ENCODE assay signal across 8 mouse cellular contexts in genomic region chr5:134650926-134651325, GRCm38 (mm10). TPM values are rescaled to one million over a fixed set of nuclear protein-coding genes. Genes with fewer than 3 reads are reported as not detected.
DNase-seq lines count a peak whose midpoint lies in the region; TF ChIP-seq lines count a peak whose summit lies in the region.

No protein-coding gene starts in this region.

- H3K27me3 ChIP-seq in heart, adult 2 months (ENCODE audit: control insufficient read depth, insufficient read depth, low read length): no peaks in the 10 kb centered on the region
- no peaks in the 10 kb centered on the region for H3K27me3 ChIP-seq in heart, embryonic 10.5 days (ENCODE audit: insufficient read depth, poor library complexity, severe bottlenecking)
- no peaks in the 10 kb centered on the region for H3K27me3 ChIP-seq in small intestine, adult 2 months (ENCODE audit: control insufficient read depth, insufficient read depth, low read length)

- no peaks in the 10 kb centered on the region for H3K36me3 ChIP-seq in heart, adult 2 months (ENCODE audit: control insufficient read depth, insufficient read depth, low read length)
- no peaks in the 10 kb centered on the region for H3K36me3 ChIP-seq in heart, embryonic 10.5 days
- H3K36me3 ChIP-seq in small intestine, adult 2 months (ENCODE audit: control insufficient read depth, insufficient read depth, low read length): no peaks in the 10 kb centered on the region

- DNase-seq in heart, adult 2 months: peak; percentile 40 to 63
- DNase-seq in heart, embryonic 10.5 days (ENCODE audit: low spot score): no peak
- DNase-seq in right cerebral cortex, postnatal 14 days: peak; percentile 61
- no peak for DNase-seq in right cerebral cortex, postnatal 36 days (ENCODE audit: low spot score in 2 of 2)
- peak; percentile 70 to 81 for DNase-seq in cerebellum, postnatal 10 days
- peak; percentile 79 to 82 for DNase-seq in kidney, postnatal 4 days
- no peak for DNase-seq in left cerebral cortex, postnatal 36 days (ENCODE audit: low spot score in 2 of 2)

- no peak for TF ChIP-seq EP300 in heart, adult 2 months (IDR thresholded peaks at IDR 0.05; ENCODE audit: insufficient read depth, low read depth, low read length)

- H3K9me3 ChIP-seq in heart, embryonic 10.5 days: no peaks in the 10 kb centered on the region

- intact Hi-C loops in heart, adult 2 months (cut with DNase I): loop anchor here (5.0 kb wide), 1 partner anchor 51 kb away; no protein-coding TSS in a partner anchor
- intact Hi-C loops in left cerebral cortex, postnatal 36 days (cut with DNase I): no loop called here

- TF ChIP-seq POLR2A in heart, adult 2 months (IDR thresholded peaks at IDR 0.05; ENCODE audit: insufficient read depth, low read depth, low read length): no peak
- no peak for TF ChIP-seq POLR2A in small intestine, adult 2 months (IDR thresholded peaks at IDR 0.05; ENCODE audit: low read depth, low read length)

- no peak overlapping the region for H3K4me3 ChIP-seq in heart, adult 2 months
- H3K4me3 ChIP-seq in heart, embryonic 10.5 days: no peak overlapping the region
- H3K4me3 ChIP-seq in small intestine, adult 2 months (ENCODE audit: low read depth, low read length): no peak overlapping the region

- no peaks in the 10 kb centered on the region; the same call in 1 of the 2 replicates for H3K4me1 ChIP-seq in heart, adult 2 months (ENCODE audit: control insufficient read depth, insufficient read depth, low read length)
- H3K4me1 ChIP-seq in heart, embryonic 10.5 days: no peaks in the 10 kb centered on the region
- H3K4me1 ChIP-seq in small intestine, adult 2 months (ENCODE audit: control insufficient read depth, insufficient read depth, insufficient read length, low read length): peaks cover 4% of the 10 kb centered on the region

- H3K9ac ChIP-seq in heart, adult 2 months (ENCODE audit: low read depth, low read length): no peak overlapping the region

- H3K79me2 ChIP-seq in heart, adult 2 months (replicated peaks; ENCODE audit: control insufficient read depth, insufficient read depth, low read length): no peaks in the 10 kb centered on the region

- no peak overlapping the region for H3K27ac ChIP-seq in heart, adult 2 months
- no peak overlapping the region for H3K27ac ChIP-seq in heart, embryonic 10.5 days
- H3K27ac ChIP-seq in small intestine, adult 2 months (ENCODE audit: insufficient read depth, low read depth, low read length): no peak overlapping the region

- WGBS in heart, adult 2 months: 50% methylated on average over 4 of the region's 5 CpGs
- WGBS in heart, embryonic 10.5 days: 42% methylated on average over 5 of the region's 5 CpGs
- 54% methylated on average over 5 of the region's 5 CpGs for WGBS in small intestine, adult 2 months

- TF ChIP-seq CTCF in heart, adult 2 months (IDR thresholded peaks at IDR 0.05): peak; percentile 71
- peak; percentile 74; the same call in 1 of the 2 replicates for TF ChIP-seq CTCF in small intestine, adult 2 months (IDR thresholded peaks at IDR 0.05; ENCODE audit: extremely low read depth, insufficient read length, insufficient replicate concordance, low read depth, low read length)

RNA-seq across cellular contexts. Expression of gene Eif4h, which starts 11.6 kb away (rescaled TPM):
- total RNA-seq in heart, adult 2 months (2021): 100 to 1,000 TPM; 126 to 137 TPM
- 131 and 179 TPM in 2 replicates for polyA plus RNA-seq in heart, adult 2 months (2012; rRNA removed)
- polyA plus RNA-seq in heart, embryonic 10.5 days (2016; fragmentation: Nextera tagmentation; extraction: Ambion mirVana): 435 and 453 TPM in 2 replicates
- 99.4 and 256 TPM in 2 replicates for polyA plus RNA-seq in small intestine, adult 2 months (2012; rRNA removed)
- 100 to 1,000 TPM; 317 to 353 TPM for total RNA-seq in left cerebral cortex, postnatal 36 days (2021)

RNA-seq across cellular contexts. Expression of gene Lat2, which starts 36.1 kb away (rescaled TPM):
- total RNA-seq in heart, adult 2 months (2021): 1 to 10 TPM; 1.1 to 1.6 TPM
- 2.0 and 3.3 TPM in 2 replicates for polyA plus RNA-seq in heart, adult 2 months (2012; rRNA removed)
- polyA plus RNA-seq in heart, embryonic 10.5 days (2016; fragmentation: Nextera tagmentation; extraction: Ambion mirVana): 2.9 and 4.1 TPM in 2 replicates
- 4.0 and 6.9 TPM in 2 replicates for polyA plus RNA-seq in small intestine, adult 2 months (2012; rRNA removed)
- 1 to 10 TPM; 2.1 to 2.8 TPM for total RNA-seq in left cerebral cortex, postnatal 36 days (2021)

RNA-seq across cellular contexts. Expression of gene Limk1, which starts 37.5 kb away (rescaled TPM):
- 1 to 10 TPM; 4.0 to 5.0 TPM for total RNA-seq in heart, adult 2 months (2021)
- polyA plus RNA-seq in heart, adult 2 months (2012; rRNA removed): 7.3 and 8.1 TPM in 2 replicates
- polyA plus RNA-seq in heart, embryonic 10.5 days (2016; fragmentation: Nextera tagmentation; extraction: Ambion mirVana): 3.7 and 4.7 TPM in 2 replicates
- polyA plus RNA-seq in small intestine, adult 2 months (2012; rRNA removed): 6.4 and 6.8 TPM in 2 replicates
- total RNA-seq in left cerebral cortex, postnatal 36 days (2021): 10 to 100 TPM; 63.2 to 71.6 TPM

Comparison
In these comparisons a context has a peak if more than half of its experiments do, and no peak if none do; other contexts are left out.
1. DNase-seq: peak in heart, adult 2 months (2 of 2), right cerebral cortex, postnatal 14 days (single experiment), cerebellum, postnatal 10 days (2 of 2) and kidney, postnatal 4 days (2 of 2); none in heart, embryonic 10.5 days (single experiment), right cerebral cortex, postnatal 36 days (0 of 2) and left cerebral cortex, postnatal 36 days (0 of 2).